Mouse (Mus musculus): Measurements from ENCODE around the gene Ahcyl2. TPM values are rescaled to one million over a fixed set of nuclear protein-coding genes. Genes with fewer than 3 reads are reported as not detected.

Ahcyl2 gene
- total RNA-seq, 2 experiments from 2014 or later, result 8.8 to 11.8 TPM

Other genes starting within 250 kb of the Ahcyl2 start
- gene Irf5, start 241.4 kb upstream of the Ahcyl2 start, total RNA-seq (2021), result 1 to 10 TPM; 1.8 to 2.8 TPM
- gene Tnpo3, start 158.1 kb upstream of the Ahcyl2 start, total RNA-seq (2021), result 10 to 100 TPM; 33.8 to 37.1 TPM
- gene Tspan33, start 73.8 kb upstream of the Ahcyl2 start, total RNA-seq (2021), result 1 to 10 TPM; 3.1 to 5.1 TPM
- gene Smo, start 32.5 kb upstream of the Ahcyl2 start, total RNA-seq (2021), result 10 to 100 TPM; 21.2 to 26.3 TPM
- gene Strip2, start 149.0 kb downstream of the Ahcyl2 start, total RNA-seq (2021), result 1 to 10 TPM; 5.3 to 5.5 TPM